Mouse (Mus musculus): ENCODE measurements at regions not wholly inside any gene's neighbourhood (a gene's known extent, or its start where the extent isn't known, plus 50 kb on each side); places are given as distances from the start of the nearest gene placed in this dataset.

DNA sequence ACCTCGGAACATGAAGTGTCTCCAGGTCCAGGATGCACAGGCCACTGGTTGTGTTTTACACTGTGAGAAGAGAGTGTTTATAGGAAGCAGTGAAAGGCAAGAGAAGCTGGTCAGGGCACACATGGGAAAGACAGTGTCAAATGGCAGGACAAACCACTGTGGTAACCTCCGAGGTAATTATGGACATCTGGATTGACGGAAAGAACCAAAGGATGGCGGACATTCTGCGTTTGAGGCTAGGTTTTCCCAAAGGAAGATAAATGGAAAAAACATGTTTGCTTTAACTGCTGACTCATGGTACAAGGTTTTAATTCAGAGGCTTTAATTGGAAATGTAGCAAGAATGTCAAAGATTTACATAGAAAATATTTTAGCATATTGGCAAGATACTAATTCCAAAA is 80.2 kb downstream of the Tmem30b start:
- 68% methylated on average over 5 of the region's 5 CpGs for WGBS
- no peak for DNase-seq (ENCODE audit: low spot score)
- Histone ChIP-seq H3K9me3 (replicated peaks; ENCODE audit: low read length) (no peaks in the 10 kb centered on the region), H3K36me3 (ENCODE audit: insufficient read depth, low read length) (no peaks in the 10 kb centered on the region), H3K27me3 (ENCODE audit: insufficient read depth, low read length) (no peaks in the 10 kb centered on the region), H3K4me1 (replicated peaks; ENCODE audit: insufficient read depth, low read length) (no peaks in the 10 kb centered on the region), H3K4me2 (ENCODE audit: low read length) (no peak overlapping the region), H3K9ac (ENCODE audit: low read depth, low read length) (no peak overlapping the region), H3K4me3 (replicated peaks; ENCODE audit: low read depth, low read length) (no peak overlapping the region), H3K27ac (no peak overlapping the region)
- no peak for TF ChIP-seq CTCF (IDR thresholded peaks at IDR 0.05; ENCODE audit: low read depth)
- ATAC-seq (replicated peaks; ENCODE audit: low FRiP score, low read depth) = no peak

DNA sequence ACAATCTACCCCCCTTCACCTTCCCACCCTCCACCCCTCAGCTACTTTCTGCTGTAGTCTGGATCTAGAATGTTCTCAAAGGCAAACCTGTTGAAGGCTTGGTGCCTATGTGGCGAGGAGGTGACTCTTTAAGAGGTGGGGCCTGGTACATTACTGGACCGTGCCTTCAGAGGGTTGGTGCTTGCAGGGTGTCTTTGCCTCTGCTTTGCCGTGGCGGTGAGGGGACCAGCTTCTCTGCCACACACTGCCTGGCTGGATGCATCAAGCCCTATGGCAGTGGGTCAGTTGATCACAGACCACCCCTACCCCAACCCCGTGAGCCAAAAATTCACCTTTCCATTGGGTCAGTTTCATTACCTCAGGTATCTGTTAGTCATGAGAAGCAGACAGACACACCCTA is 81.9 kb downstream of the Tmem30b start:
- 84% methylated on average over 5 of the region's 5 CpGs for WGBS
- Histone ChIP-seq H3K9me3 (replicated peaks; ENCODE audit: low read length) (no peaks in the 10 kb centered on the region), H3K4me3 (replicated peaks; ENCODE audit: low read depth, low read length) (no peak overlapping the region), H3K27me3 (ENCODE audit: insufficient read depth, low read length) (no peaks in the 10 kb centered on the region), H3K4me1 (replicated peaks; ENCODE audit: insufficient read depth, low read length) (peaks cover 6% of the 10 kb centered on the region; the same call in 1 of the 2 replicates), H3K9ac (ENCODE audit: low read depth, low read length) (no peak overlapping the region), H3K36me3 (ENCODE audit: insufficient read depth, low read length) (no peaks in the 10 kb centered on the region), H3K4me2 (ENCODE audit: low read length) (no peak overlapping the region), H3K27ac (no peak overlapping the region)
- ATAC-seq (replicated peaks; ENCODE audit: low FRiP score, low read depth) = no peak
- no peak for DNase-seq (ENCODE audit: low spot score)
- TF ChIP-seq CTCF (IDR thresholded peaks at IDR 0.05; ENCODE audit: low read depth) = no peak

DNA sequence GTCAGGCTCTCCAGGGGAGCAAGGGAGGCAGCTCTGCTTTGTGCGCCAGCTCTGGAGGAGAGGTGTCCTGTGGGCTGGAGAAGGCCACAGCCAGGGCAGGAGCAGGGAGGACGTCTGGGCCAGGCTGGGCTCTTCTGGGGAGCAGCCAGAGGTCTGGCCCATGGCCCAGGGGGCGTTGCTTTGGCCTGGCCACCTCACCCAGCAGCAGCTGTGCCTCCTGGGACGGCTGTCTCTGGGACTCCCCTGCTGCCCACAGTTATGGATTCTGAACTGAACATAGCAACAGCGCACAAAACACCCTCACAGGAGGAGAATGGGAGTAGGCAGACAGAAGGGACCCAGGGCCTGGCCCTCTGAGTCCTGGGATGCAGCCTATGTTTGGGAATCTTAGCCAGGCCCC is 84.1 kb downstream of the Tmem30b start:
- Histone ChIP-seq H3K27ac (no peak overlapping the region), H3K9me3 (replicated peaks; ENCODE audit: low read length) (no peaks in the 10 kb centered on the region), H3K27me3 (ENCODE audit: insufficient read depth, low read length) (no peaks in the 10 kb centered on the region), H3K36me3 (ENCODE audit: insufficient read depth, low read length) (no peaks in the 10 kb centered on the region), H3K9ac (ENCODE audit: low read depth, low read length) (no peak overlapping the region), H3K4me3 (replicated peaks; ENCODE audit: low read depth, low read length) (no peak overlapping the region), H3K4me1 (replicated peaks; ENCODE audit: insufficient read depth, low read length) (peaks cover 6% of the 10 kb centered on the region; the same call in 1 of the 2 replicates), H3K4me2 (ENCODE audit: low read length) (no peak overlapping the region)
- TF ChIP-seq CTCF (IDR thresholded peaks at IDR 0.05; ENCODE audit: low read depth) = no peak
- 51% methylated on average over 5 of the region's 5 CpGs for WGBS
- ATAC-seq (replicated peaks; ENCODE audit: low FRiP score, low read depth) (no peak), DNase-seq (ENCODE audit: low spot score) (no peak)

DNA sequence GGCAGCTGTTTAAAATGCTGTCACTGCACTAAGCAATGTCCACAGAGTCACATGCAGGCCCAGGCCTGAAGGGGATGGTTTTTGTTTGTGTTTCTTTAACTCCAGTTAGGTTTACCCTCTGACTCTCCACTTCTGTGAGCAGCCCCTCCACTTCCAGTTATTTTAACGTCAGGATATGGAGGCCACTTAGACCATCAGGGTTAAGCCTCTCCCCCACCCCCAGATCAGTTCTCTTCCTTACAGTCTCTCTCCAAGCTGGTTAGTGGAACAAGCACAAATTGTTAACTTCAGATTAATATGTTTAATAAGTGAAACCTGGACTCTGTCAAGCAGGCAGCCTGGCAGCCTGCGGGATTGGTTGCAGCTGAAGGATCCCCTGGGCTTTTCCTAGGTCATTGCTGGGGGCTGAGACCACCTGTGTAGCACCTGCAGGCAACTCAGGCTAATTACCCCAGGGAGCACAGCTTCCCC is 85.9 kb downstream of the Tmem30b start:
- H3K4me1 ChIP-seq (replicated peaks; ENCODE audit: insufficient read depth, low read length) = peaks cover 6% of the 10 kb centered on the region; the same call in 1 of the 2 replicates
- no peak overlapping the region; the same call in 1 of the 2 replicates for H3K9ac ChIP-seq (ENCODE audit: low read depth, low read length)
- ATAC-seq (replicated peaks; ENCODE audit: low FRiP score, low read depth) (peak; percentile 49), DNase-seq (ENCODE audit: low spot score) (no peak)
- 13% methylated on average over 2 of the region's 2 CpGs for WGBS
- no peak for TF ChIP-seq CTCF (IDR thresholded peaks at IDR 0.05; ENCODE audit: low read depth)
- H3K27ac ChIP-seq = peak overlapping the region; percentile 75
- no peak overlapping the region for H3K4me2 ChIP-seq (ENCODE audit: low read length)
- no peak overlapping the region for H3K4me3 ChIP-seq (replicated peaks; ENCODE audit: low read depth, low read length)
- no peaks in the 10 kb centered on the region for H3K36me3 ChIP-seq (ENCODE audit: insufficient read depth, low read length)
- no peaks in the 10 kb centered on the region for H3K9me3 ChIP-seq (replicated peaks; ENCODE audit: low read length)
- H3K27me3 ChIP-seq (ENCODE audit: insufficient read depth, low read length) = no peaks in the 10 kb centered on the region

DNA sequence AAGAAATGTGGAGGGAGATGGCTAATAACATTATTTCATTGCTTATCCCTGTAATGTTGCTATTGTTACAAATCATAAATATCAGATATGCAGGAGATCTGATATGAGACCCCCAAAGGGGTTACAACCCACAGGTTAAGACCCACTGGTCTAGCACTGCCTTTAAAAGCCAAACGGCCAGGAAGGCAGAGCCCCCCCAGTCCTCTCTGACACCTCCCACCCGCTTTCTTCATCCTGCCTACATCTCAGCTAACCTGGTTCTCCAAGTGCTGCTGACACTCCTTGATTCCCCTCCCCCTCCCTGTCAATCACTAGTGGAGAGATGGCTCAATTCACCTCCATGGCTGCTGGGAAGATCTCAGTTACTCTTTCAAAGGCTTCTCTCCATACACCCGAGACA is 94.9 kb downstream of the Tmem30b start:
- H3K4me1 ChIP-seq (replicated peaks; ENCODE audit: insufficient read depth, low read length) = 0 out of 2 replicates have a peak, but pooled peaks cover 3% of the 10 kb centered on the region
- no peak overlapping the region for H3K9ac ChIP-seq (ENCODE audit: low read depth, low read length)
- no peaks in the 10 kb centered on the region for H3K27me3 ChIP-seq (ENCODE audit: insufficient read depth, low read length)
- H3K4me3 ChIP-seq (replicated peaks; ENCODE audit: low read depth, low read length) = no peak overlapping the region
- H3K36me3 ChIP-seq (ENCODE audit: insufficient read depth, low read length) = no peaks in the 10 kb centered on the region
- H3K4me2 ChIP-seq (ENCODE audit: low read length) = no peak overlapping the region
- no peaks in the 10 kb centered on the region for H3K9me3 ChIP-seq (replicated peaks; ENCODE audit: low read length)
- ATAC-seq (replicated peaks; ENCODE audit: low FRiP score, low read depth) = no peak
- DNase-seq (ENCODE audit: low spot score) = no peak
- H3K27ac ChIP-seq = no peak overlapping the region
- 61% methylated on average over 3 of the region's 3 CpGs for WGBS
- no peak for TF ChIP-seq CTCF (IDR thresholded peaks at IDR 0.05; ENCODE audit: low read depth)

DNA sequence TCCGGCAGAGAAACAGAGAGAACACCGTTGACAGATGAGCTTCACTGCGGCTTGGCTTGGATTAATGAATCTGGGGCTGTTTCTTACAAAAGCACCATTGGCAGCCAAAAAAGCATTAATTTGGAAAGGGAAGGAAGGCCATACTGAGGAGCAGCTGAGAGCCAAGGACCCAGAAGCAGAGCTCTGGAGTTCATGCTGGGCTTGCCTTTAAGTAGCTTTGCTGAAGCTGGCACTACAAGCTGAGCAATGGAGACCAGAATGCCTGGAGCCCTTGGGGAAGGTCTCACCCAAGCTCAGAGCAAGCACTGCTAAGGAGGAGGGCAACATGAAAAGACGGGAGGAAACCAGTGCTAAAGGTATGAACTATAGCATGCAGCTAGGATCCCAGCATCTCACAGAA is 95.7 kb downstream of the Tmem30b start:
- no peak overlapping the region for H3K9ac ChIP-seq (ENCODE audit: low read depth, low read length)
- 77% methylated on average over 4 of the region's 4 CpGs for WGBS
- H3K9me3 ChIP-seq (replicated peaks; ENCODE audit: low read length) = no peaks in the 10 kb centered on the region
- no peak for TF ChIP-seq CTCF (IDR thresholded peaks at IDR 0.05; ENCODE audit: low read depth)
- no peak overlapping the region for H3K4me2 ChIP-seq (ENCODE audit: low read length)
- no peak overlapping the region for H3K27ac ChIP-seq
- H3K36me3 ChIP-seq (ENCODE audit: insufficient read depth, low read length) = no peaks in the 10 kb centered on the region
- H3K4me3 ChIP-seq (replicated peaks; ENCODE audit: low read depth, low read length) = no peak overlapping the region
- H3K27me3 ChIP-seq (ENCODE audit: insufficient read depth, low read length) = no peaks in the 10 kb centered on the region
- ATAC-seq (replicated peaks; ENCODE audit: low FRiP score, low read depth) (no peak), DNase-seq (ENCODE audit: low spot score) (no peak)
- H3K4me1 ChIP-seq (replicated peaks; ENCODE audit: insufficient read depth, low read length) = 0 out of 2 replicates have a peak, but pooled peaks cover 4% of the 10 kb centered on the region

- H3K27me3 ChIP-seq (ENCODE audit: insufficient read depth, low read length) = no peaks in the 10 kb centered on the region
- H3K4me3 ChIP-seq (replicated peaks; ENCODE audit: low read depth, low read length) = no peak overlapping the region
- H3K36me3 ChIP-seq (ENCODE audit: insufficient read depth, low read length) = no peaks in the 10 kb centered on the region
- H3K9me3 ChIP-seq (replicated peaks; ENCODE audit: low read length) = no peaks in the 10 kb centered on the region
- no peak overlapping the region for H3K27ac ChIP-seq
- no peak overlapping the region for H3K4me2 ChIP-seq (ENCODE audit: low read length)
- ATAC-seq (replicated peaks; ENCODE audit: low FRiP score, low read depth) (no peak), DNase-seq (ENCODE audit: low spot score) (no peak)
- no peak overlapping the region for H3K9ac ChIP-seq (ENCODE audit: low read depth, low read length)
- TF ChIP-seq CTCF (IDR thresholded peaks at IDR 0.05; ENCODE audit: low read depth) = peak; percentile 64
- 0 out of 2 replicates have a peak, but pooled peaks cover 7% of the 10 kb centered on the region for H3K4me1 ChIP-seq (replicated peaks; ENCODE audit: insufficient read depth, low read length)
- WGBS = 60% methylated on average over 9 of the region's 9 CpGs
These were observed 96.2 kb downstream of the Tmem30b start for GRCm38 (mm10) chr12:73449911-73450520.
